Mouse (Mus musculus): ENCODE data around the gene Kank2. TPM values are rescaled to one million over a fixed set of nuclear protein-coding genes. Genes with fewer than 3 reads are reported as not detected.

Gene Kank2
- total and polyA plus RNA-seq, 3 experiments, result 0.09 to 2.3 (median 0.60) TPM

DNA sequence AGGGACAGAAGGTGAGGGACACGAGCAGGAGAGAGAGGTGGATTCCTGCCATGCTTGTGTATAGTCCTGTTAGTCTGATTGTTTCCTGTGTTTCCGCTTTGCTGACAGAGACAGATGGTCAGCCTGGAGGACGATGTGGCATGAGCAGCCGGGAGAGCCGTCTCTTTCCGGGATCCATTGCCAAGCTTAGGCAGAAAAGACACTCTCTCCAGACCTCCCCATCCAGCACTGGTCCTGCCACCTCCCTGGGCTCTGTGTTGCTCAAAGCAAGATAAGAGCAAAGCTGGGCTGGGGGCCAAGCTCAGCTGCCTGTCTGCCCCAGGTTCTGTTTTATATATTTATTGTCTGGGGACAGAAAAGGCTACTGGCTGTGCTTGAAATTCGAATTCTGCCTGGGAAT, 50.5 kb downstream of the Kank2 start:
- Histone ChIP-seq H3K9me3 (replicated peaks; ENCODE audit: low read length) (no peaks in the 10 kb centered on the region), H3K36me3 (replicated peaks in 1 of 2; ENCODE audit: control insufficient read depth in 1 of 2, insufficient read depth in 1 of 2, low read length in 1 of 2) (peaks cover 45 to 86% of the 10 kb centered on the region in 2 experiments), H3K9ac (ENCODE audit: insufficient read depth, low read depth) (no peak overlapping the region), H3K79me2 (replicated peaks; ENCODE audit: control insufficient read depth, extremely low read depth, insufficient read depth, poor library complexity, severe bottlenecking) (no peaks in the 10 kb centered on the region), H3K27me3 (replicated peaks) (no peaks in the 10 kb centered on the region), H3K4me1 (ENCODE audit: control insufficient read depth in 1 of 2, insufficient read depth in 2 of 2) (peaks cover 0 to 15% of the 10 kb centered on the region in 2 experiments; a peak in 1 of 4 replicates), H3K4me3 (replicated peaks in 1 of 3; ENCODE audit: low read depth in 2 of 3, low read length in 2 of 3, poor library complexity in 1 of 3) (no peak overlapping the region), H3K4me2 (ENCODE audit: insufficient read depth, low read depth, poor library complexity, severe bottlenecking) (no peak overlapping the region), H3K27ac (ENCODE audit: insufficient read depth, low read depth) (no peak overlapping the region)
- in situ Hi-C loops (cut with MboI; ENCODE audit: low pct_ligation_motif_present, low pct_unique_long_range_greater_than_20kb, low sequenced_read_pairs), result no loop called here
- no peak for DNase-seq (ENCODE audit: extremely low read depth)
- dilution Hi-C loops (cut with MboI; ENCODE audit: extremely low pct_ligation_motif_present, extremely low pct_unique_long_range_greater_than_20kb, low sequenced_read_pairs), result no loop called here
- TF ChIP-seq RAD21 (IDR thresholded peaks at IDR 0.05; ENCODE audit: low read depth, low read length), result no peak
- TF ChIP-seq USF2 (conservative IDR thresholded peaks at IDR 0.05; ENCODE audit: low read depth, low read length), result no peak

GRCm38 (mm10) chr9:21747238-21747774, 51.2 kb downstream of the Kank2 start:
- no peak overlapping the region for H3K4me2 ChIP-seq (ENCODE audit: insufficient read depth, low read depth, poor library complexity, severe bottlenecking)
- no peaks in the 10 kb centered on the region for H3K27me3 ChIP-seq (replicated peaks)
- DNase-seq (ENCODE audit: extremely low read depth), result no peak
- dilution Hi-C loops (cut with MboI; ENCODE audit: extremely low pct_ligation_motif_present, extremely low pct_unique_long_range_greater_than_20kb, low sequenced_read_pairs) (no loop called here), in situ Hi-C loops (cut with MboI; ENCODE audit: low pct_ligation_motif_present, low pct_unique_long_range_greater_than_20kb, low sequenced_read_pairs) (no loop called here)
- peaks cover 0 to 12% of the 10 kb centered on the region in 2 experiments; a peak in 1 of 4 replicates for H3K4me1 ChIP-seq (ENCODE audit: control insufficient read depth in 1 of 2, insufficient read depth in 2 of 2)
- TF ChIP-seq NRF1 (IDR thresholded peaks at IDR 0.05; ENCODE audit: low read depth, low read length), result no peak
- TF ChIP-seq MAZ (IDR thresholded peaks at IDR 0.05; ENCODE audit: low read depth, low read length), result no peak
- no peak for TF ChIP-seq SMC3 (IDR thresholded peaks at IDR 0.05; ENCODE audit: low read depth, low read length)
- no peak for TF ChIP-seq ZC3H11A (IDR thresholded peaks at IDR 0.05; ENCODE audit: low read depth, low read length)
- no peak for TF ChIP-seq POLR2AphosphoS2 (IDR thresholded peaks at IDR 0.05; ENCODE audit: low read depth, low read length)
- TF ChIP-seq MAFK (IDR thresholded peaks at IDR 0.05; ENCODE audit: insufficient replicate concordance, low read length), result no peak
- TF ChIP-seq CHD1 (IDR thresholded peaks at IDR 0.05; ENCODE audit: low read depth, low read length), result no peak
- no peak for TF ChIP-seq MEF2A (IDR thresholded peaks at IDR 0.05; ENCODE audit: borderline replicate concordance, low read depth, low read length)
- TF ChIP-seq NELFE (IDR thresholded peaks at IDR 0.05; ENCODE audit: low read depth, low read length), result no peak
- no peak for TF ChIP-seq ZKSCAN1 (IDR thresholded peaks at IDR 0.05; ENCODE audit: borderline replicate concordance, low read depth, low read length)
- TF ChIP-seq UBTF (IDR thresholded peaks at IDR 0.05; ENCODE audit: low read depth, low read length), result no peak
- no peak for TF ChIP-seq SIN3A (IDR thresholded peaks at IDR 0.05; ENCODE audit: low read length)
- no peak overlapping the region for H3K27ac ChIP-seq (ENCODE audit: insufficient read depth, low read depth)
- no peak overlapping the region for H3K4me3 ChIP-seq (replicated peaks in 1 of 3; ENCODE audit: low read depth in 2 of 3, low read length in 2 of 3, poor library complexity in 1 of 3)
- peaks cover 49 to 91% of the 10 kb centered on the region in 2 experiments for H3K36me3 ChIP-seq (replicated peaks in 1 of 2; ENCODE audit: control insufficient read depth in 1 of 2, insufficient read depth in 1 of 2, low read length in 1 of 2)
- no peaks in the 10 kb centered on the region for H3K9me3 ChIP-seq (replicated peaks; ENCODE audit: low read length)
- no peaks in the 10 kb centered on the region for H3K79me2 ChIP-seq (replicated peaks; ENCODE audit: control insufficient read depth, extremely low read depth, insufficient read depth, poor library complexity, severe bottlenecking)
- H3K9ac ChIP-seq (ENCODE audit: insufficient read depth, low read depth), result no peak overlapping the region
